Mouse (Mus musculus) layer of hippocampus, postnatal 36 days (tissue): ENCODE results near the gene Epb41l5. TPM values are rescaled to one million over a fixed set of nuclear protein-coding genes. Genes with fewer than 3 reads are reported as not detected.

Experiments
- DNase-seq, 2 experiments: peaks; one replicate each; pipeline ENCODE4 v3.0.0; 2022
- total RNA-seq, 2 experiments: library from RNA; stranded (reverse); gene quantifications; 2 replicates each; pipeline ENCODE4 v1.2.3; 2021

Epb41l5 gene
- 1 to 10 TPM; 6.4 to 6.8 TPM for total RNA-seq

- DNase-seq = peak; percentile 63 to 76
Measured at GRCm38 (mm10) chr1:119648205-119649111, at the start of gene Epb41l5. Gene Epb41l5 (minus strand): TSS chr1:119649000.

- no peak for DNase-seq
Measured at GRCm38 (mm10) chr1:119696860-119697259, 48.1 kb upstream of the Epb41l5 start.

- DNase-seq = no peak
Measured at GRCm38 (mm10) chr1:119685773-119686558, 37.2 kb upstream of the Epb41l5 start.

GRCm38 (mm10) chr1:119681663-119682213 is 32.9 kb upstream of the Epb41l5 start:
- DNase-seq = no peak

GRCm38 (mm10) chr1:119674984-119675383 is 26.2 kb upstream of the Epb41l5 start:
- DNase-seq = peak in 1 of 2 experiments; percentile 19

GRCm38 (mm10) chr1:119666904-119667303 is 18.1 kb upstream of the Epb41l5 start:
- DNase-seq = no peak

GRCm38 (mm10) chr1:119654307-119654706 is 5.5 kb upstream of the Epb41l5 start:
- no peak for DNase-seq

- no peak for DNase-seq
Measured at GRCm38 (mm10) chr1:119650386-119650785, 1.6 kb upstream of the Epb41l5 start.

- DNase-seq = no peak
Measured at GRCm38 (mm10) chr1:119649627-119650026, 827 bp upstream of the Epb41l5 start.

GRCm38 (mm10) chr1:119646356-119646755 is 2.4 kb downstream of the Epb41l5 start:
- no peak for DNase-seq

GRCm38 (mm10) chr1:119642367-119642766 is 6.4 kb downstream of the Epb41l5 start:
- DNase-seq = no peak

GRCm38 (mm10) chr1:119641090-119641812 is 7.5 kb downstream of the Epb41l5 start:
- no peak for DNase-seq

- no peak for DNase-seq
Measured at GRCm38 (mm10) chr1:119640006-119640405, 8.8 kb downstream of the Epb41l5 start.

GRCm38 (mm10) chr1:119637188-119638023 is 11.4 kb downstream of the Epb41l5 start:
- DNase-seq = no peak

GRCm38 (mm10) chr1:119634746-119635145 is 14.1 kb downstream of the Epb41l5 start:
- no peak for DNase-seq

GRCm38 (mm10) chr1:119630428-119630827 is 18.4 kb downstream of the Epb41l5 start:
- no peak for DNase-seq

- DNase-seq = no peak
Measured at GRCm38 (mm10) chr1:119626837-119627236, 22.0 kb downstream of the Epb41l5 start.

GRCm38 (mm10) chr1:119624444-119624843 is 24.4 kb downstream of the Epb41l5 start:
- no peak for DNase-seq

GRCm38 (mm10) chr1:119605396-119605795 is 43.4 kb downstream of the Epb41l5 start:
- no peak for DNase-seq

GRCm38 (mm10) chr1:119602448-119602847 is 46.4 kb downstream of the Epb41l5 start:
- DNase-seq = no peak

GRCm38 (mm10) chr1:119598855-119599254 is 49.9 kb downstream of the Epb41l5 start:
- DNase-seq = no peak
